Mouse (Mus musculus) stomach, embryonic 15.5 days (tissue): Measurements from ENCODE around the gene Fgf2. TPM values are rescaled to one million over a fixed set of nuclear protein-coding genes. Genes with fewer than 3 reads are reported as not detected.

Source experiments
- ATAC-seq: fragments of 200-750 bp; cut with Nextera tagmentation; 2 replicates; pipeline ENCODE4 v1.8.0; 2017; ENCODE audit warnings: low read depth, moderate number of reproducible peaks, moderate TSS enrichment; ENCODE audit not compliant: insufficient read depth, low FRiP score
- H3K27ac ChIP-seq: fragments of 300-500 bp; sonication (generic); 2 replicates; pipeline ENCODE4 v1.5.1; 2015; ENCODE audit warnings: mild to moderate bottlenecking, inconsistent platforms
- H3K27me3 ChIP-seq: fragments of 300-500 bp; sonication (generic); replicated peaks from 2 replicates; pipeline ENCODE4 v1.6.1; 2015; ENCODE audit warnings: inconsistent platforms
- H3K36me3 ChIP-seq: fragments of 300-500 bp; sonication (generic); 2 replicates; pipeline ENCODE4 v1.6.1; 2015; ENCODE audit warnings: inconsistent platforms
- H3K4me1 ChIP-seq: fragments of 300-500 bp; sonication (generic); 2 replicates; pipeline ENCODE4 v1.6.1; 2015; ENCODE audit warnings: inconsistent platforms
- H3K4me2 ChIP-seq: fragments of 300-500 bp; sonication (generic); 2 replicates; pipeline ENCODE4 v1.6.1; 2015; ENCODE audit warnings: mild to moderate bottlenecking, inconsistent platforms
- H3K4me3 ChIP-seq: fragments of 300-500 bp; sonication (generic); replicated peaks from 2 replicates; pipeline ENCODE4 v1.5.1; 2015; ENCODE audit warnings: inconsistent platforms
- H3K9ac ChIP-seq: fragments of 300-500 bp; sonication (generic); 2 replicates; pipeline ENCODE4 v1.6.1; 2015; ENCODE audit warnings: inconsistent platforms
- H3K9me3 ChIP-seq: fragments of 300-500 bp; sonication (generic); 2 replicates; pipeline ENCODE4 v1.6.1; 2016; ENCODE audit warnings: inconsistent platforms
- WGBS: fragments of 180-500 bp; shearing (Covaris S2); methylation state at CpG from one replicate; pipeline ENCODE4 v1.1.7; 2015; 5-methylcytosine and 5-hydroxymethylcytosine counted together
- polyA plus RNA-seq: library from polyadenylated mRNA; unstranded; fragments of >200 nt; fragmentation: Nextera tagmentation; extraction: Ambion mirVana; gene quantifications from 2 replicates; pipeline ENCODE4 v1.2.1, GENCODE M21; 2015

Fgf2 gene
- polyA plus RNA-seq, 1 experiment from 2014 or later, result 2.1 TPM

DNA sequence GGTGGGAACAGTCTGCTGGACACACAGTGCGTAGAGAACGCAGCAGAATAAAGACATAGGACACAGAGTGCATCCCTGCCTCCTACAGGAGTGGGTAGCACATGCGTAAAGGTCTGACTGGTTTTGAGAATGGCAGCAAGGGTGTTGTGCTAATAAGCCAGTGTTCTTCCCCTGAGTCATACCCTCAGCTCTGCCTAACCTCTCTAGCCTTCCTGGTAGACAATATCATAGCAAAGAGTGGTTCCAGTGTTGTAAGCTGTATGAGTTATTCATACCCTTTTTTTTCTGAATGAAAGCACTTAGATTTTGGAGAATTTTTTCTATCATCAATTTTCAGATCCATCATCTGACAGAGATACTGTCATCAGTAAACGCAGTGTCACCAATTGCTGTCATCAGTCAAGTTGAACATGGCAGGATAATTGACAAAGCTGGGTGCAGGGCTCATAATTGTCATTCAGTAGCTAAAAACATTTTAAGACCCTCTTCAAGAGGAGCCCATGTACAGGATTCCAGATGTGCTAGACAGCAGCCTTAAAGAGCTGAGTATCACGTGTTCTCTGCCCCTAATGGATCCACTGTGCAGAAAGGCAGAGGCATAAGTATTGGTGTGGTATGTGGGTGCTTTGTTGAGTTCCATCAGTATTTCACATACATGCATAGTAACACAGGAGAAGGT lies 48.9 kb downstream of the Fgf2 start:
- no peak overlapping the region for H3K4me3 ChIP-seq
- no peak for ATAC-seq
- no peaks in the 10 kb centered on the region for H3K27me3 ChIP-seq
- 0 out of 2 replicates have a peak, but pooled peaks cover under 1% of the 10 kb centered on the region for H3K4me1 ChIP-seq
- H3K9ac ChIP-seq, result no peak overlapping the region
- no peak overlapping the region for H3K27ac ChIP-seq
- H3K36me3 ChIP-seq, result no peaks in the 10 kb centered on the region
- H3K4me2 ChIP-seq, result no peak overlapping the region
- 86% methylated on average over 5 of the region's 5 CpGs for WGBS
- no peaks in the 10 kb centered on the region for H3K9me3 ChIP-seq

DNA sequence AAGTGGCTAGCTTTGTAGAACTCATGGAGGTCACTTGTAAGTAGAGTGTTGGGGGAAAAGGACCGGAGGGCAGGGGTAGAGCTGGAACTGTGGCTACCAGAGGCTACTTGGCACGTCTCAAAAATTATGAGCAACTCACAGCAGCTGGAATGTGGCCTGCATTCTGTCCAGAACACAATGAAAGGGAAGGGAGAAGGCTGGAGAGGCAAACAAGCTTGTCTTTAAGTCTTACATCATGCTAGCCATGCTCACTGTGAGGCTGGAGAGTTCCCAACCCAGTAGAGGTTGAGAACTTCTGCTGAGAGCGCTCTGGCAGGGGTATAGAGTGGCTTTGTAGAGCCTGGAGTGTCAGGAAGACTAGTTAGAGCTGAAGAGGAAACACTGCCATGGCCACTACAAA lies 49.5 kb downstream of the Fgf2 start:
- no peaks in the 10 kb centered on the region for H3K9me3 ChIP-seq
- no peak overlapping the region for H3K27ac ChIP-seq
- no peak overlapping the region for H3K4me2 ChIP-seq
- no peaks in the 10 kb centered on the region for H3K36me3 ChIP-seq
- no peaks in the 10 kb centered on the region for H3K27me3 ChIP-seq
- H3K4me1 ChIP-seq, result peaks cover 4% of the 10 kb centered on the region; the same call in 1 of the 2 replicates
- ATAC-seq, result no peak
- 82% methylated on average over 3 of the region's 3 CpGs for WGBS
- H3K9ac ChIP-seq, result no peak overlapping the region
- H3K4me3 ChIP-seq, result no peak overlapping the region

DNA sequence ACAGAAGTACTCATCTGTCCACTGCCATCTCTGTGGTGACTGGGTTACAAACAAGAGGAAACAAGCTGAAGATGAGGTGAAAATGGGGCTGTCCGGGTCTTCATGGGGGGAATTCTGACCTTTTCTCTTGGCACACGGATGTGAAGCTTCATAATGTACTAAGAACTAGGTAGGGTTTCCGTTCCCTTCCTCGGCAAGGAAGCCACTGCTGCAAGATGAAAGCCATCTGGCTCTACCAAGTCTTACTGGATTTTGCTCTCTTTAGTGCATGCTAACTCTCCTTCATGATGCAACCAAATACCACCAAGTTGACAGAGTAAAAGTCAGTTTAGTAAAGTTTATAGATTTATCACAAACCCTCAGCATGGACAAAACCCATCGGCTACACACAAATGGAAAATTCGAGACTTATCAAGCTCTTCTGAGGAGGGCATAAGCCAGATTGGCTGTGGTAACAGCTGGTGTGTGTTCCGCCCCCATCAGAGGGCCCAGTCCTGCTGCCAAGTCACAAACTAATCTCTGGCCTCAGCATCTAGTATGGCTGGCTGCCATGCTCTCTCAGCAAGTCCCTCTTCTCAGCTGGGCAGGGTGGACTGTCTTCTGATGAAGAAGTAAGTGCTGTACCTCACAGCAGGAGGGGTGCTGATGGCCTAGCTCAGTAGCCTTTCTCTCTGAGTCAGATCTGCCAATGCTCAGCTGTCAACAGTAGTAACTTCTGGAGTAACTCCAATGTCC lies 50.7 kb downstream of the Fgf2 start:
- peak; percentile 50; the same call in 1 of the 2 replicates for ATAC-seq
- H3K27me3 ChIP-seq, result no peaks in the 10 kb centered on the region
- H3K4me3 ChIP-seq, result no peak overlapping the region
- peaks cover 4% of the 10 kb centered on the region; the same call in 1 of the 2 replicates for H3K4me1 ChIP-seq
- H3K9ac ChIP-seq, result no peak overlapping the region
- peak overlapping the region; percentile 16; the same call in 1 of the 2 replicates for H3K27ac ChIP-seq
- H3K4me2 ChIP-seq, result no peak overlapping the region
- WGBS, result 64% methylated on average over 7 of the region's 7 CpGs
- H3K36me3 ChIP-seq, result no peaks in the 10 kb centered on the region
- H3K9me3 ChIP-seq, result no peaks in the 10 kb centered on the region

DNA sequence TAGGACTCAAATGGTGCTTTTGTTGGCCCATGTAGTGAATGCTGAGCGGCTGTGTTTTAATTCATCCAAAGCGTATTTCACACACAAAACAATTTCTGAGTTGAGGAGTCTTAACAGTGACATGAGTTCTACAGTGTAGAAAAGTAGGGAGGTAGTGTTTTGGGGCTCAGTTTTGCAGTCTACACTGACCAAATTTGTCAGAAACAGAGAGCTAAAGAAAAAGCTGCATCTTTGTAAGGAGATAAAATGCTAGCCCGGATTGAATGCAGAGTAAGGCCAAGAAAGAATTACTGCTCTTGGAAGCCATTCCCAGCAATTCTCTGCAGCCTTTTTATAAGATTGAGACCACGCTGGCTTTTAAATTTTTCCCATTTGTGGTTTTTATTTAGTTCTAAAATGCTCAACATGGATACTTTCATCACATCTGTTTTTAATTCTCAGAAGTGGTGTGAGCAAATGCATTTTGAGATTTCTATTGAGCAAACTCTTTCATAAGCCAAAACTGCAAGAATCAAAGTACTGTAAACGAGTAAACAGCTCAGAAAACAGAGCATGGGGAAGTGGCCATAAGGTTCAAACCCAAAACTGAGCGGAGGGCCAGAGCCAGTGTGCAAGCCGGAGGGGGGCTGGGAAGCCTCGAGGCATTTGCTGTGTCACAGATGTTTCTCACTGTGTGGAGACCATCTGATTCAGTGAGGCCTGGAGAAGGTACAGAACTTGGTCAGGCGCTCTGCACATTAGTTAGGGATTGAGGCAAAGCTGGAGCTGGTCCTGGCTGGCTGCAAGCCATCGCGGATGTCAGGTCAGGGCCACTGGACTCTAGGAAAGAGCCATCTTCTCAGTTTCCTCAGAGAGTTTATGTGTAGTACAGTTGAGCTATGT lies 53.8 kb downstream of the Fgf2 start:
- Histone ChIP-seq H3K9me3 (no peaks in the 10 kb centered on the region), H3K4me2 (no peak overlapping the region), H3K4me1 (peaks cover 4% of the 10 kb centered on the region; the same call in 1 of the 2 replicates), H3K27ac (peak overlapping the region; percentile 65), H3K27me3 (no peaks in the 10 kb centered on the region), H3K4me3 (no peak overlapping the region), H3K36me3 (no peaks in the 10 kb centered on the region), H3K9ac (no peak overlapping the region)
- 69% methylated on average over 11 of the region's 11 CpGs for WGBS
- ATAC-seq, result peak; percentile 39; the same call in 1 of the 2 replicates

DNA sequence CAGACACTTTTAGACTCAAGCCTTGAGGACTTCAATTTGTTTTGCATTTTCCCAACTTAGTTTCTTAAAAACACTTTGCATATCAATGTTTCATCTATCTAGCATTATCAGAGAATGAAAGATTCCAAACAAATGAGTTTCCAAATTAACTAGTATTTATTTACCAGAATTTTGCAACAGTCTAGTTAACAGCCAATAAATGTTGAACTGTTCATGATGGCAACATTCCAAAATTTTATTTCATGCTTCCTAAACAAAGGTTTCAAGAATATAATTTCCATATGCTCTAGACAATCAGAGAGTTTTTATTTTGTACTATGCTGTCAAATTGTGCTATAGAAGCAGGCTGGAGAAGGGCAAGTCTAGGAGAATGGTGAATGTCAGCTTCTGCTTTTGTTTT lies 59.5 kb downstream of the Fgf2 start:
- H3K9me3 ChIP-seq, result no peaks in the 10 kb centered on the region
- no peak overlapping the region for H3K4me3 ChIP-seq
- no peak for ATAC-seq
- H3K27ac ChIP-seq, result no peak overlapping the region
- no peak overlapping the region for H3K9ac ChIP-seq
- H3K27me3 ChIP-seq, result no peaks in the 10 kb centered on the region
- no peaks in the 10 kb centered on the region for H3K4me1 ChIP-seq
- H3K4me2 ChIP-seq, result no peak overlapping the region
- no peaks in the 10 kb centered on the region for H3K36me3 ChIP-seq

DNA sequence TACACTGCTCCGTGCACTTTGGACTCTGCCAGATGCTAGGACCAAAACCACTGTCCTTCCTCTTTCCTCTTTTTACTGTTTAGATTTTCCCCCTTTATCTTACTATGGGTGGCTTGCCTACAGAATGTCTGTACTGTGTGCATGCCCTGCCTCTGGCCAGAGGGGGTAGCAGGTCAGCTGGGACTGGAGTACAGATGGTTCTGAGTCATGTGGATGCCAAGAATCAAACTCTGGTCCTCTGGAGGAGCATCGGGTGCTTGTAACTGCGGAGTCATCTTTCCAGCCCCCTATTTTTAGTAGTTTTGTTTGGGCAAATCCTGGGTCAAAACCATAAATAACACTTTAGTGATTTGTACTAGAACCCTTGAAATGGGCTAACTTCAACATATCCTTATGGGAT lies 65.3 kb downstream of the Fgf2 start:
- H3K36me3 ChIP-seq, result no peaks in the 10 kb centered on the region
- 76% methylated on average over 3 of the region's 3 CpGs for WGBS

DNA sequence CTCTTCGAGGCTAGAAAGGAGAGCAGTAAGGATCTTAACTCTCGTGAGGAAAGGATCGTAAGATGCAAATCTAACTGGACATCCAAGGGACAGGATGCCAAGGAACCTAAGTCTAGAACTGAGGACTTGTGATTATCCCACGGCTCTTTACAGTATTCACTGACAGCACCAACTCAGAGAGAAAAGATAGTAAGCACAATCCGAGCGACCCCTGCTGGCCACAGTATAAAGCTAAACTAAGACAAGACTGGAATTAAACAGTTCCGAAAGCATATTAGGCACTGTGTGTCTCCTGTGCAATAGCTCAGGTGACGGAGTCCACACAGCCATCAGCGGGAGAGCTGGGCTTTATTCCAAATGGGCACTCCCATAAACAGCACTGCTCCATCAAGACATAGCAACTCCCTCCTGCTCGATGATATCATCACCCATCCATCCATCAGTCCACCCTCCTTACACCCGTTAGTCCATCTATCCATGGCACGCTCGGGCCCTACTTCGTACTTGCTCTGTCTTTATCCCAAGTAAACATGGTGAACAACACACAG lies 66.3 kb downstream of the Fgf2 start:
- Histone ChIP-seq H3K4me2 (no peak overlapping the region), H3K27ac (no peak overlapping the region), H3K9ac (no peak overlapping the region), H3K9me3 (no peaks in the 10 kb centered on the region), H3K27me3 (no peaks in the 10 kb centered on the region), H3K36me3 (no peaks in the 10 kb centered on the region), H3K4me3 (no peak overlapping the region), H3K4me1 (peaks cover 3% of the 10 kb centered on the region; the same call in 1 of the 2 replicates)
- WGBS, result 48% methylated on average over 14 of the region's 14 CpGs
- no peak for ATAC-seq

More for the DNA sequence above, 65.3 kb downstream of the Fgf2 start:
- Histone ChIP-seq H3K27ac (no peak overlapping the region), H3K9me3 (no peaks in the 10 kb centered on the region), H3K4me1 (peaks cover 1% of the 10 kb centered on the region; the same call in 1 of the 2 replicates), H3K4me3 (no peak overlapping the region), H3K27me3 (no peaks in the 10 kb centered on the region), H3K9ac (no peak overlapping the region), H3K4me2 (no peak overlapping the region)
- no peak for ATAC-seq

DNA sequence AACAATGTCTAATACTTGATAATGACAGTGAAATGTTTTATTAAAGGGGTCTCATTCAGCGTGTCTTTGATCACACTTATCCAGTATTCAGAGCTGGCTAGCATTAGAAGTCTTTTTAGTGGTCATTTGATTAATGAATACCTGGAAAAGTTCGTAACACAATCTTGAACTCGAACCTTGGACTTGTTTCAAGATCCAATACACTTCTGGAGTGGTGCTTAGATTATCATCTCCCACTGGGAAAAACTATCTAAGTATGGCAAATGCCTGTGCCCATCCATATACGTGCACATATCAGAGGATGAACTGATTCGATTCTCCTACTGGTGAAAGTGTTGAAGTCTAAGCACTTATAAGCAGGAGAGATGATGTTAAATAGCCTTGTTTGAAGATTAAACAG lies 70.2 kb downstream of the Fgf2 start:
- peak overlapping the region; percentile 62 for H3K4me2 ChIP-seq
- H3K9ac ChIP-seq, result no peak overlapping the region
- no peaks in the 10 kb centered on the region for H3K36me3 ChIP-seq
- H3K4me3 ChIP-seq, result peak overlapping the region; percentile 90
- H3K4me1 ChIP-seq, result peaks cover 7% of the 10 kb centered on the region; the same call in 1 of the 2 replicates
- no peak for ATAC-seq
- H3K27ac ChIP-seq, result 0 out of 2 replicates have a peak overlapping the region, but pooled peaks have one; percentile 95
- 64% methylated on average over 5 of the region's 5 CpGs for WGBS
- H3K9me3 ChIP-seq, result no peaks in the 10 kb centered on the region
- no peaks in the 10 kb centered on the region for H3K27me3 ChIP-seq

DNA sequence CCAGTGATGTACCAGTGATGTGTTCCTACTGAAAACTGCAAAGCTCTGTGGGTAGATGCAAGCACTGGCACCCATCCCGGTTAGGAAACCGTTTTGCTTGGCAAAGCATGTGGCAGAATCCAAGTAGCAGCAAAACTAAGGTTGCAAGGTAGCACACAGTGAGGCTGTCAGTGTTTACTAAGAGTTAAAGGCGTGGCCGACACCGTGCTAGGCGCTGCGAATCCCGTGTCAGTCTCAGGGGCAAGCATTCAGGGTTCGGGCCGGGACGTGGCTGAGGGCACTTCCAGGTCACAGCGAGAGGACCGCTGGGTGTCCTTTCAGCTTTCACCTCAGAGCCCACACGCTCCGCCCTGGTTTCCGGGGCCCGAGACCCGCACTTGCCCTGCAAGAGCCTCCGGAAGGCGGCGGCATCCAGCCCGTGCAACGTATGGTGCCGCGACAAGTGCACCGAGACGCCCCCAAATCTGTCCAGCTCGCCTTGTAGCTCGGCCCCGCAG lies 70.9 kb downstream of the Fgf2 start:
- no peak; the same call in 1 of the 2 replicates for ATAC-seq
- Histone ChIP-seq H3K4me1 (peaks cover 7% of the 10 kb centered on the region; the same call in 1 of the 2 replicates), H3K9ac (peak overlapping the region; percentile 66), H3K4me2 (peak overlapping the region; percentile 62), H3K27ac (peak overlapping the region; percentile 95), H3K4me3 (peak overlapping the region; percentile 90), H3K36me3 (no peaks in the 10 kb centered on the region), H3K27me3 (no peaks in the 10 kb centered on the region), H3K9me3 (no peaks in the 10 kb centered on the region)
- under 1% methylated on average over 30 of the region's 30 CpGs for WGBS

DNA sequence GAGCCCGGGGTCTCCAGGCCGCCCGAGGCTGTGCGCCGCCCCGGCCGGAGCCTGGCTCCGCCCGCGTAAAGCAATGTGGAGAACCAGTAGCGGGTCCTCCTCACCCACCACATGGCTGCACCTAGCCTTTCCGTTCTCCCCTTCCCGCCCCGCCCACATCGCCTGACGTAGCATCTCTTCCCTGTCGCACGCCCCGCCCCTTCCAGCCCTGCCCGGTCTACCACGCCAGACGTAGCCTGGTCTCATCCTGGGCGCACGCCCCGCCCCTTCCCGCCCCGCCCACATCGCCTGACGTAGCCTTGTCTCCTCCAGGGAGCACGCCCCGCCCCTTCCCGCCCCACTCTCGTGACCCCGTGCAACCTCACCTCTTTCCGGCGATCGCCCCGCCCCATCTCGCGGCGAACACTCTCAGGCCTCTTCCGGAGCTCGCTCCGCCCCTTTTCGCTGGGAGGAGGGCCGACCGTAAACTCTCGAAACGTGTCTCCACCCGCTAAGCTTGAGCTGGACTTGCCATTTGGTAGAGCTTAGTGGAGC lies 71.4 kb downstream of the Fgf2 start, which contains the start of gene Spata5:
Spata5 (plus strand) TSS at position 439 of the 534 bp plus-strand sequence.
- Histone ChIP-seq H3K9me3 (no peaks in the 10 kb centered on the region), H3K4me1 (peaks cover 7% of the 10 kb centered on the region; the same call in 1 of the 2 replicates), H3K36me3 (no peaks in the 10 kb centered on the region), H3K4me2 (peak within 1 kb of the TSS; percentile 78), H3K27ac (peak within 1 kb of the TSS; percentile 95), H3K4me3 (peak within 1 kb of the TSS; percentile 90), H3K9ac (peak within 1 kb of the TSS; percentile 66), H3K27me3 (no peaks in the 10 kb centered on the region)
- peak; percentile 96 for ATAC-seq
- WGBS, result 1% methylated on average over 46 of the region's 50 CpGs

DNA sequence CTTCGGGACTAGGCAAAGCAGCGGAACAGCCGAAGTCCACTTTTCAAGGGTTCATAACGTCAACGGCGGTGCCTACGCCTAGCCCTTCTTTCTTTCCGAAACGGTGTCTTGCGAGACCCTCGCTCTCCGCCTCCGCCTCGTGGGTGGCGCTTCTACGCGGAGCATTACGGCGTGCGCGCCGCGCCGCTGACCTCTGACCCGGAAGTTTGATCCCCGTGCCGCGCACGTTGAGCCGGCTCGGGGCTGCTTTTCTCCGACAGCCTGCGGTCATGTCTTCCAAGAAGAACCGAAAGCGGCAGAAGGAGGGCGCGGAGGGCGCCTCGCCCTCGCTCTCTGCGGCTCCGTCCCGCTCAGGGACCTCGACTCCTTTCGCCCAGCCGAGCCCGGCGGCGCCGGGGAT lies 71.9 kb downstream of the Fgf2 start, which contains the start of gene Nudt6:
Nudt6 (minus strand) TSS at position 140 of the 400 bp plus-strand sequence.
- peak within 1 kb of the TSS; percentile 90 for H3K4me3 ChIP-seq
- peak; percentile 87 for ATAC-seq

More for the DNA sequence above, 71.9 kb downstream of the Fgf2 start, which contains the start of gene Nudt6:
- Histone ChIP-seq H3K4me2 (peak within 1 kb of the TSS; percentile 78), H3K27ac (peak within 1 kb of the TSS; percentile 95), H3K36me3 (no peaks in the 10 kb centered on the region), H3K9ac (peak within 1 kb of the TSS; percentile 66), H3K27me3 (no peaks in the 10 kb centered on the region), H3K4me1 (peaks cover 7% of the 10 kb centered on the region; the same call in 1 of the 2 replicates), H3K9me3 (no peaks in the 10 kb centered on the region)
- WGBS, result under 1% methylated on average over 50 of the region's 50 CpGs
